In genomic region chr8:6963006-6963799, GRCm38 (mm10) we compare ENCODE assay signal across 13 mouse cellular contexts.
"Had no signal": no experiment of that assay in that cellular context is flagged by ENCODE, and none has a peak within 500 bp of the region (broad histone marks: within the 10 kb centered on the region; RNA-seq: fewer than 3 reads in every experiment).

No protein-coding gene starts in this region.

- H3K9me3 ChIP-seq: midbrain, embryonic 10.5 days; neural tube, embryonic 15.5 days had no signal

- DNase-seq: lung, adult 2 months; lung, postnatal 10 days; lung, postnatal 4 days; midbrain, embryonic 14.5 days; right cerebral cortex, adult 18-20 months; right cerebral cortex, postnatal 25 days; thymus, postnatal 4 days had no signal

- H3K4me1 ChIP-seq: midbrain, embryonic 10.5 days; neural tube, embryonic 15.5 days had no signal

- H3K27me3 ChIP-seq: neural tube, embryonic 15.5 days had no signal

- H3K36me3 ChIP-seq: midbrain, embryonic 10.5 days; neural tube, embryonic 15.5 days had no signal

- H3K9ac ChIP-seq: liver, embryonic 14.5 days; neural tube, embryonic 15.5 days had no signal

- H3K4me3 ChIP-seq: left cerebral cortex, adult 2 months; midbrain, embryonic 10.5 days; myocyte; neural tube, embryonic 15.5 days had no signal

- H3K27ac ChIP-seq: left cerebral cortex, adult 2 months; liver, embryonic 14.5 days; midbrain, embryonic 10.5 days; neural tube, embryonic 15.5 days had no signal

- H3K4me2 ChIP-seq: neural tube, embryonic 15.5 days had no signal

- ATAC-seq: intestine, postnatal 0 days had no signal
